Mouse (Mus musculus): ENCODE results near the gene Gucd1.
A peak's percentile ranks its signal among the peaks of the same experiment; 100 is the strongest.

The Gucd1 gene

DNA sequence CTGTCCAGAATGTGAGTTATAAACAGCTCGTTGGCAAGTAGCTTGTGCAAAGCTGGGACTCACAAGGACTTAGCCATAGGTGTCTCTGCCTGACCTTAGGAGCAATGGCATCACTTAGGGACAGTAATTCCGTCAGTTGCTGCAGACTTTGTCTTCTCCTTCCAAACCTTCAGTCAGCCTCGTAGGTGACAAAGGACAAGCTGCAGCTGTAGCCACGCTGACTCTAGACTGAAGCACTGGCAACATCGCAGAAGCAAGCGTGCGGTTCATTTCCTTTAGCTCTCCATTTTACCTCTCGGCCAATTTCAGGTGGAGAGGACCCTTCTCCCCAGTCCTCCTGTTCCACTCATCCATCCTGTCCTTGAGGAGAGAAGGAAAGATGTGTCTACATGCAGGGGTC is 193.8 kb downstream of the Gucd1 start:
- no peak for DNase-seq (ENCODE audit: low spot score in 2 of 2)

DNA sequence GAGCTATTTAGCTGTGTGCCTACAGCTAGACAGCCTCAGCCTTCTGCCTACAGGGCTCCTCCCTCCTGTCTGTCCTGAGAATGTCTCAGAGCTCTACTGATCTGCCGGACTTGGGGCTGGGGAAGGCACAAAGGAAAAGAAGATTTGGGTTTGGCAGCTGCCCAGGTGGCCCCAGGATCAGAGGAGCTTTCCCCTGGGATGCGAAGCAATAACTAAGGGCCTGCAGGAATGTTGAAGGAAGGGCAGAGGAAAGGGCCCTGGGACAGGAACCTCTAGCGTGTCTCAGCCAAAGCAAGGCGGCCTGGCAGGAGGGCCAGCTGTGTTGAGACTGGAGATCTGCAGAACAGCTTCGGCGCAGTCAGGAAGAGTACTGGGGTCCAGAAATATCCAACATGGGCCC is 194.8 kb downstream of the Gucd1 start:
- DNase-seq (ENCODE audit: low spot score in 2 of 2): no peak

DNA sequence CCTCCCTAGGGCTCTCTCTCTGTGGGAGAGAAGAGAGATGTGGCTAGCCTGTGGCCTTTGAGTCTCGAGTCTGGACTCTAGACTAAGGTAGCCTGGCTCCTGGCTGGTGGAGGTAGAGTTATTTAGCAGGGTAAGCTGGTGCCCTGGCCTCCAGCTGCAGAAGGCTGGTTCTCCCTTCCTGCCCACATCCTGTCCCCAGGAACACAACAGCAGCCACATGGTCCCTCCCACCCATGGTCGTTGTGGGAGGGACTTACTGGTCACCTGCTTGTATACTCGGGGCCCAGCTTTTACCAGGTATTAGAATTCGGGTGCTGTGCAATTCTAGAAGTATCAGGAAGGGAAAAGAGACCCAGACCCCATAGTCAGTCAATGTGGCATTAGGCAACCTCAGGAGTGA is 197.5 kb downstream of the Gucd1 start:
- DNase-seq (ENCODE audit: low spot score in 2 of 2): no peak

DNA sequence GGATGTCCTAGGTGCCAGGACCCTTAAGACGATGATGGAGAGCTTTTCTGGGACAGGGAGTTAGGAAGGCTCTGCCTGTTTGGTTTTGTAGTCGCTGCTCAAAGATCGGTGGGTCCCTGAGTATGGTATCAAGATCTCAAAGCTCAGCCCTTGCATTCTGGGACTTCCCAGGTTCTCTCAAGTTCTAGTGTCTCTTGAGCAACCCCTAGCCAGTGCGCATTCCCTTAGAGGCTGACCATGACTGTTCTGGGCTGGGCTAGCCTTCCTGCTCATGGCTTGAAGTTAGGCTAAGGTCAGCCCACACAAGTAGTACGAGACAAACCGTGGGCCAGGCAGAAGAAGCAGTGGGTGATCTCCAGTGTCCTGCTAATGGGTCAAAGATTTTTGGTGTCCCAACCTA is 199.6 kb downstream of the Gucd1 start:
- DNase-seq (ENCODE audit: low spot score in 2 of 2): no peak

DNA sequence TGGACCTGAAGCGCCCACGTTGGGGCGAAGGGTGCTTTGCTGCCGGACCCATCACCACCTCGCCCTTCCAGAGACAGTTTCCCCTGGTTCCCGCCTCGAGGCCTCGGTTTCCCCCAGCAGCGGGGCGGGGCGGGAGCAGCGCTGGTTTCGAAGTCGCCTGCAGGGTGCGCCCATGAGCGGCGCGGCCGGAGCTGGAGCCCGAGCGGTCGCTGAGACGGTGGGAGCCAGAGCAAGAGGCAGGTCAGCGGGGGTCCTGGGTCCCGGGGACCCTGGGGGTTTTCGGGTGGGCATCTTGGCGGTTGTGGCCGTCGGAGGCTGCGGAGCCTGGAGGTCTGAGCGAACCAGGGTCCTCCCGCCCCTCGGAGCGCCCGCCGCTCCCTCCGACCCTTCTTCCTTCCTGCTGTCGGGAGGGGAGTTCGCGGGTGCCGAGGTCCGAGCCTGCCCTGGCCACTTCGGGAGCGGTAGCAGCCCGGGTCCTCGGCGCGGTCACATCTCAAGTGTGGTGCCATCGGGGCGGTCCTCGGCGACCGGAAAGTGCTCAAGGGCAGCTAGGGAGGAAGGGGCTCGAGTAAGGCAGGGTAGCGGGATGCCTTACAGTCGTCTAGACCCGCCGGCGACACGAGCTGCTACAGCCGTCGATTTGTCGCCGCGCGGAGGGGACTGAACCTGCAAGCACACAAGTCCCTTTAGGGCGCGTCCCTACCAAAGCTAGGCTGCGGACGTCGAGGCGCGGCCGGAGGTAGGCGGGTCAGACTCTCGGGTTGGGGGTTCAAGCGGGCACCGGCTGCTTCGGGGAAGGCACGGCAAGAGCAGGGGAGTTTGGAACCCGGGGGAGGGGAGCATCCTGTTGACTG is 200.6 kb downstream of the Gucd1 start:
- DNase-seq (ENCODE audit: low spot score in 2 of 2): no peak

DNA sequence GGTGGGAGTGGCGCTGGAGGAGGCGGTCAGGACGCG is 201.1 kb downstream of the Gucd1 start, which contains the start of gene Adora2a:
TSS of gene Adora2a (plus strand) at position 6 of the 36 bp plus-strand sequence.
- no peak for DNase-seq (ENCODE audit: low spot score in 2 of 2)

DNA sequence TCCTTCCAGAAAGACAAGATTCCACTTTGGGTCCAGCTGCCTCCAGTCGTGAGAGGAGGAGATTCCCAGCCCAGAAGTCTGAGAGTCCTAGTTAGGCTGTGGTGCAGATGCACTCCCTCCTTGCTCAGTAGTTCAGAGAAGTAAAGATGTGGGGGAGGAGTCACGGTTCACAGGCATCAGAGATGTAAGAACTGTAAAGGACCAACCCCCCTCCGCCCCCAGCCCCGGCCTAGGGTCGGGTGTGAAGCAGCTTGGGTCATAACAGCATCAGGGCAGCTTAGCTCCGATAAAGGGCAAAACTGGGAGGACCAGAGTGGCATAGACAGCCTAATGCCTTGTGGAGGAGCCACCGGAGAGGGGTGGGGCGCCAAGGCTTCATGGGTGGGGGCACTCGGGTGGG is 201.3 kb downstream of the Gucd1 start:
- no peak for DNase-seq (ENCODE audit: low spot score in 2 of 2)

DNA sequence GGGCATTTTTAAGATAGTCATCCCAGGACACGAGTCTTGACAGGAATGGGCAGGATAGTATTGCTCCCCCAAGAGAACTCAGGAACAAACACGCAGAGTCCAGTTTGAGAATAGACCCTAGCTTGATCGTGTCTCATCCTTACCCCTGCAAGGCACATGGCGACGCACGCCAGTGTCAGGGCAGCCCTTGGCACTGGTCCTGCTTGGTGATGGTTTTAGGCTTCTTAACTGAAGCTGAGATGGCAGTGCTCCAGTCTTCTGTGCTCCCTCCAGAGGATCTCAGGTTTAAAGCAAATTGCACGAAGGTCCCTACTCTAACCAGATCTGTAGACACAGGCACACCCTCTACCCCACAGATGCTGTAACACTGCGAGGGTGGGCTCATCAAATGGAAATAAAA is 202.0 kb downstream of the Gucd1 start:
- no peak for DNase-seq (ENCODE audit: low spot score in 2 of 2)

DNA sequence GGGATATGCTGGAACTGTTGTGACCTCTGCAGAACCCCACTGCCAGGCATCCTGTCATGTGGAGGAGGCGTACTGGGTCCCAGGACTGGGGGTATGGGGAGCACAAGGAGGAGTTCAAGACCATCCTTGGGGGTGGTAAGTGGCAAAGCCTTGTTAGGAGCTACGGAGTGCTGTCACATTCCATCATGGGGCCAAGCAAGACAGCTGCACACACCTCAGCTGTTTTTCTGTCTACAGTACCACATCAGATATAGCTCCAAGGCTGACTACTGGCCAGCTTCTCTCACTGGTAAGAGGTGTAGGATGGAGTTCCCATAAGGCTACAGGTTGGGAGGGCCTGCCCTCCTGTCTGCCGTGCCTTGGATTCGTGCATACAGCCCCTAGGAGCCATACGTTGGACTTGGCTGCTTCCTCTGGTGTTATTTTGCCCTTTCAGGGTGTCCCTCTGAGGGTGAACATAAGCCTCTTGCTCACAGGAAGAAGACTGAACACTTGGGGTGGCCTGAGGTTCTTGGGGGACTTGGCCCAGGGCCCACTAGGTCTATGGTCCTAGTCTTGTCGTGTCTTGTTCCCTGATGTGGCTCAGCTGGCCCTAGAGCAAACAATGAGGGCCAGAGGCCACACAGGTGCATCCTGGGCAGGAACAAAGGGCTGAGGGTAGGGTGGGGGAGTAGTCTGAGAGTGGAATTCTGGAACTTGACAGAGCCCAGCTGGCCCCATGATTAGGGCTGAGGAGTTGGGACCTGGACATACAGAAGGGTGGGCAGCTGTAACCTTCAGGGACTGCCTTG is 203.4 kb downstream of the Gucd1 start:
- DNase-seq (ENCODE audit: low spot score in 2 of 2): no peak

DNA sequence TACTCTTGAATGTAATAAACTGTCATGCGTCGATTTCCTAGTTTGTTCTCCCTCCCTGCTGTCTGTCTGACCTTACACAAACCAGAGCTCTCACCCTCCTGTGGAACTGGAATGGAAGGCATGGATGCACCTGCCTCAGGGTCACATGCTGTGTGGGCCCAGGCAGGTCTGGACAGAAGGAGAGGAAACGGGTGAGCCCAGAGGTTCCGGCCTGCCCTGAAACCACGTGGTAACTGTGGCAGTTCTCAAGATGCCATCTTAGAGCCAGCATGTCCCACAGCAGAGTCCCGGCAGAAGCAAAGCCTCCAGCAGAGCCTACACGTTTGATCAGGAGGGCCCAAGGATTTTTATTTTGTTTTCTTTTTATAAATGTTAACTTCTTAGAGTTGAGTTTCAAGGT is 205.4 kb downstream of the Gucd1 start:
- DNase-seq (ENCODE audit: low spot score in 2 of 2): no peak

DNA sequence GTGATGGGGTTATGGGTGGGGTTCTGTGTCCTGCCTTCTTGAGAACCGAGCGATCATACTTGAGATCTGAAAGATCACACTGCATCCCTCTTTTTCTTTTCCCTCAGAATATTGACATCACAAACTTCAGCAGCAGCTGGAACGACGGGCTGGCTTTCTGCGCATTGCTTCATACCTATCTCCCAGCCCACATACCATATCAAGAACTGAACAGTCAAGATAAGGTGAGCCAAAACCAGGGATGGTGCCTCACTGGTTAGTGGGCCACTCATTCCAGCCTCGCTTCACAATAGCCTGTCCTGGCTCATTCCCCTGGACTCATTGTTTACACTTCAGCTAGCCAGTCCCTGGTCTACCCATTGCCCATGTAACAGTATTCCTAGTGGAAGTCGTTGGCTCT is 210.6 kb downstream of the Gucd1 start:
- DNase-seq (ENCODE audit: low spot score in 2 of 2): no peak

DNA sequence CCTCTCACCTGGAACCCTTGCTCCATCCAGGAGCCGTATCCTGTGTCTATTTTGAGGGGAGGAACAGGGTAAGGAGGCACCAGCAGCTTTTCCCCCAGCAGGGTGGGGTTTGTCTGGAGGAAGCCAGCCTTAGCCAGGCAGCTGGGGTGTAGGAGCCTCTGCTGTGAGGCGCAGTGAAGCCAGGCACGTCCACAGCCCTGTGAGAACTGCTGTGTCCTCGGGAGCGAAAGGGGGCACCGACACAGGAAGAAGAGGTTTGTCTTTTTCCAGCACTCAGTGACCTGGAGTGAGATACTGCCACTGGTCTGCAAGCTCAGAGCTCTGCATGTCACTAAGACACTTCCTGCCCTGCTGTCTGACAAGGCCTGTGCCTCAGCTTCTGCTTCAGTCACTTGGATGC is 213.4 kb downstream of the Gucd1 start:
- no peak for DNase-seq (ENCODE audit: low spot score in 2 of 2)

DNA sequence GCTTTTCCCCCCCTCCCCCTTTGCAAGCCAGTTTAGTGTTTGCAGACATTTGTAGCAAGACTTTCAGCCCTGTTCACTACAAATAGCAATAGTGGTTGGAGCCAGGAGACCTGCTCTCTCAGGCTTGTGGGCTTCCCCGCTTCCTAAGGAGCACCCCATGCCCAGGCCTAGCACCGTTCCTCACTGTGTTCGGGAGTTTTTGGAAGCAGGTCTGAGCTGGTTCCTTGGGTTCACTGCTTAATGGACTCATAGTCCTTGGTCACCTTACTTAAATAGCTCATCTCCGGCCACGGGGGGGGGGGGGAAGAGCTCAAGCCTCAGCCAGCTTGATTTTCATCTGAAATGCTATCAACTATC is 213.7 kb downstream of the Gucd1 start:
- DNase-seq (ENCODE audit: low spot score in 2 of 2): no peak

DNA sequence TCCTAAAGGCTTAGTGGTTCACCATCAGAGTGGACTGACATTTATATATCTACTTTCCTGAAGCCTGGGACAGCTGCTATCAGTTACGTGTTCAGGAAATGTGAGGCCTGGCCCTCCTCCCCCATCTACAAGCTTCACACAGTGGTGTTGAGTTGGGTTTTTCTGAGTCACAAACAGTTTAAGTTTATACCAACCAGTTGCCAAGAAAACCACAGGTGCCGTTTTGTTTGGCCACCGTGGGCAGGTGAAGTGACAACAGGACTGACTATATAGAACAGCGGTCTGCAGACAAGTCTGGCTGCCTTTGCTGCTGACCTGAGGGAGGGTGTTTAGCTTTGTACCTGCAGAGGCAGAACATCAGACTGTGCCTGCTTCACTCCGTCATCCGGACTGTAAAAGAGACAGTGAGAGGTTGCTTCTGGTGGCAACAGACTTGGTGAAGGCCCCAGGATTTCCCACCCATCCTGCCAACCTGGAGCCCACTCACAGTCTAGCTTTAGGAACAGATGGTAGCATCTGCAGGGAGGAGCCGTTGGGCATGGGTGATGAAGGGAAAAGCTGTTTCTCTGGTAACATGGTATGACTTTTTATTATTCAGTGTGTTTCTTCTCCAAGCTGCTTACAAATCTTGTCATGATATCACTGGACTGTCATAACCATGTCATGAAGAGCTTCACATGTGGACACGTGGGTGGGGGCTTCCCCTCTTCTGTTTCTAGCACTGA is 214.3 kb downstream of the Gucd1 start:
- DNase-seq (ENCODE audit: low spot score in 2 of 2): peak; percentile 73 to 76

DNA sequence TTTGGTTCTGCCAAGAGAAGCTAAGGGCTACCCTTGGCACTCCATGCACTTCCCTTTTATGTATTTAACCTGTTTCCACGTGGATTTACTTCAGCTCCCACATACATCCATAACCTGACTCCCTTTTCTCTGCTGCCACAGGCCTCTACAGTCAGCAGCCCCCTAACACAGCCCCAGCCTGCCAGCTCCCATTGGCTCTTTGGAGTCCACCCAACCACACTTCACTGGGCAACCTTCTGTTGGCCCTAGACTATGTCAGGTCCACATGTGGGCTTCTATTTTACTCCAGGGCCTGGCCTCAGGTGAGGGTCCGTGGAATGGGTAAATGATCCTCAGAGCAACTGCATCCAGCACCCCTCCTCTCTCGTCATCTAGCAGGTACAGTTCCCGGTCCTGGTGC is 215.2 kb downstream of the Gucd1 start:
- DNase-seq (ENCODE audit: low spot score in 2 of 2): no peak

DNA sequence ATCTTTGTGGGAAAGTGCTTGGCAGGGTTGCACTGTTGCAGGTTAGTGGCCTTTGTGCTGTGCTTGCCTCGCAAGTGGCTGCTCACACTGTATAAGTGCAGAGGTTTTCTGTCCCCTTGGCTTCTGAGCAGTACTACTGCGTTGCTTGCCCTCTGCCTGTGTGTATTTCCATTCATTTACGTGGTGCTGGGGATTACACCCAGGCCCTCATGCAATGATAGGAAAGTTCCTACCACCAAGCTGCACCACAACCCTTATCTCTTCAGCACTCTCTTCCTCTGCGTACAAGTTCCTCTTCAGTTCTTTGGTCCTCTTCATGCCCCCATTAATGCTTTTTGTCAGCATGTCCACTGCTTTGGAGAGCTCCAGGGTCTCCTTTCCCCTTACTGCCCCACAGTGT is 215.8 kb downstream of the Gucd1 start:
- no peak for DNase-seq (ENCODE audit: low spot score in 2 of 2)

DNA sequence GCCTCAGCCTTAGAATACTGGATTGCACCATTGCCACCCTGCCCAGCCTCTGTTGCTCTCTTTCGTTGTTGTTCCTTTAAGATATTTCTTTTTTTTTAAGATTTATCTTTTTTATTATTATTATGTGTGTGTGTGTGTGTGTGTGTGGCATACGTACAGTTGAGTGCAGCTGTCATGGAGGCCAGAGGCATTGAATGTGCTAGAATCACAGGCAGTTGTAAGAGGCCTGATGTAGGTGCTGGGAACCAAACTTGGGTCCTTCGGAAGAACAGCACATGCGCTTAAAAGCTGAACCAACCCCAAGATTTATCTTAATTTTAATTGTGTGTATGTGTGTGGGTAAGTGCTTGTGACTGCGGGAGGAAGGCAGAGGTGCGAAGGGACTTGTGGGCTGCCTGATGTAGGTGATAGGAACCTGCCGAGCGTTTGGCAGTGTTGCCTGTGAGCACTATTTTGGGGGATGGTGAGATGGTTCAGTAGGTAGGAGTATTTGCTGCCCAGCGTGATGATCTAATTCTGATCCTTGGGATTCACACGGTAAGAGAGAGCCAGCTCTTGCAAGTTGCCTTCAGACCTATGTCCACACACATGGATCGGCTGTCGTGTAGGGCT is 216.5 kb downstream of the Gucd1 start:
- no peak for DNase-seq (ENCODE audit: low spot score in 2 of 2)
